Mouse (Mus musculus): Measurements from ENCODE around the gene Grin2a. TPM values are rescaled to one million over a fixed set of nuclear protein-coding genes. Genes with fewer than 3 reads are reported as not detected.
"Not testable (repeated sequence)": the region's sequence is repeated elsewhere in the genome, so short reads cannot be mapped to it uniquely, and the experiment has no call there.

The Grin2a gene
- polyA plus RNA-seq, 1 experiment from 2014 or later: 11.0 TPM

DNA sequence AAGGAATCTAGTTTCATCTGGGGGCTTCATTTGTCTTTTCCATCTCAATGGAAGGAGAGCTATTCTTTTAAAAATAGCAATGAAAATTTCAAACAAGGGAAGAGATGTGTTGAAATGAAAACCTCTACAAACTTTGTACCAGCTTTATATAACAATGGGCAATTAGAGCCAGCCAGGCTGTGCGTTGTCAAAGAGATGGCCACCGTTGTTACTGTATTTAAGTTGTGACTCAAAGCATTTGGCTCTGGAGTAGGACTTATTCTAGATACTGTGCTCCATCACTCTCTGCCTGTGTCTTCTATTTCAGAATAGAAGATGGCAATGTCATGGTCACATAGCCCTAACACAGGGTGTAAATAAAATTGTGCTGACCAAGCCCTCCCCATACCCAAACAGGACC, 371.0 kb downstream of the Grin2a start:
- H3K9me3 ChIP-seq (ENCODE audit: control insufficient read depth, low read length): no peaks in the 10 kb centered on the region
- H3K27me3 ChIP-seq (ENCODE audit: control insufficient read depth, insufficient read depth, low read length): no peaks in the 10 kb centered on the region
- WGBS: 93% methylated on average over 2 of the region's 2 CpGs
- ATAC-seq (ENCODE audit: low read depth): no peak
- H3K36me3 ChIP-seq (ENCODE audit: control insufficient read depth, insufficient read depth, low read length): no peaks in the 10 kb centered on the region
- H3K4me3 ChIP-seq (ENCODE audit: low read depth, low read length): no peak overlapping the region
- no peak overlapping the region for H3K27ac ChIP-seq (ENCODE audit: low read depth, low read length)
- no peak overlapping the region for H3K4me2 ChIP-seq (ENCODE audit: low read depth, low read length)
- no peaks in the 10 kb centered on the region for H3K4me1 ChIP-seq (ENCODE audit: control insufficient read depth, insufficient read depth, low read length)
- H3K9ac ChIP-seq (replicated peaks; ENCODE audit: low read depth, low read length): no peak overlapping the region

- ATAC-seq (ENCODE audit: low read depth): no peak
- WGBS: 56% methylated on average over 2 of the region's 2 CpGs
Measured at GRCm38 (mm10) chr16:9618206-9618605, 377.2 kb downstream of the Grin2a start.

GRCm38 (mm10) chr16:9617215-9617614, 378.1 kb downstream of the Grin2a start:
- WGBS: 94% methylated on average over 2 of the region's 2 CpGs
- Histone ChIP-seq H3K4me2 (ENCODE audit: low read depth, low read length) (no peak overlapping the region), H3K4me1 (ENCODE audit: control insufficient read depth, insufficient read depth, low read length) (no peaks in the 10 kb centered on the region), H3K27me3 (ENCODE audit: control insufficient read depth, insufficient read depth, low read length) (no peaks in the 10 kb centered on the region), H3K27ac (ENCODE audit: low read depth, low read length) (no peak overlapping the region), H3K36me3 (ENCODE audit: control insufficient read depth, insufficient read depth, low read length) (no peaks in the 10 kb centered on the region), H3K9ac (replicated peaks; ENCODE audit: low read depth, low read length) (no peak overlapping the region), H3K4me3 (ENCODE audit: low read depth, low read length) (no peak overlapping the region), H3K9me3 (ENCODE audit: control insufficient read depth, low read length) (no peaks in the 10 kb centered on the region)
- no peak for ATAC-seq (ENCODE audit: low read depth)

More at GRCm38 (mm10) chr16:9618206-9618605, 377.2 kb downstream of the Grin2a start:
- Histone ChIP-seq H3K4me1 (ENCODE audit: control insufficient read depth, insufficient read depth, low read length) (no peaks in the 10 kb centered on the region), H3K9me3 (ENCODE audit: control insufficient read depth, low read length) (no peaks in the 10 kb centered on the region), H3K27me3 (ENCODE audit: control insufficient read depth, insufficient read depth, low read length) (no peaks in the 10 kb centered on the region), H3K9ac (replicated peaks; ENCODE audit: low read depth, low read length) (no peak overlapping the region), H3K27ac (ENCODE audit: low read depth, low read length) (no peak overlapping the region), H3K36me3 (ENCODE audit: control insufficient read depth, insufficient read depth, low read length) (no peaks in the 10 kb centered on the region), H3K4me2 (ENCODE audit: low read depth, low read length) (no peak overlapping the region), H3K4me3 (ENCODE audit: low read depth, low read length) (no peak overlapping the region)

- WGBS: 81% methylated on average over 4 of the region's 4 CpGs
- no peak overlapping the region for H3K4me2 ChIP-seq (ENCODE audit: low read depth, low read length)
- H3K27ac ChIP-seq (ENCODE audit: low read depth, low read length): no peak overlapping the region
- H3K4me1 ChIP-seq (ENCODE audit: control insufficient read depth, insufficient read depth, low read length): no peaks in the 10 kb centered on the region
- no peak overlapping the region for H3K4me3 ChIP-seq (ENCODE audit: low read depth, low read length)
- H3K36me3 ChIP-seq (ENCODE audit: control insufficient read depth, insufficient read depth, low read length): no peaks in the 10 kb centered on the region
- no peaks in the 10 kb centered on the region for H3K9me3 ChIP-seq (ENCODE audit: control insufficient read depth, low read length)
- no peak for ATAC-seq (ENCODE audit: low read depth)
- H3K27me3 ChIP-seq (ENCODE audit: control insufficient read depth, insufficient read depth, low read length): no peaks in the 10 kb centered on the region
- H3K9ac ChIP-seq (replicated peaks; ENCODE audit: low read depth, low read length): no peak overlapping the region
Measured at GRCm38 (mm10) chr16:9616807-9617206, 378.6 kb downstream of the Grin2a start.

GRCm38 (mm10) chr16:9612596-9612995, 382.8 kb downstream of the Grin2a start:
- H3K27ac ChIP-seq (ENCODE audit: low read depth, low read length); H3K9ac ChIP-seq (replicated peaks; ENCODE audit: low read depth, low read length); H3K4me2 ChIP-seq (ENCODE audit: low read depth, low read length); H3K4me3 ChIP-seq (ENCODE audit: low read depth, low read length); H3K36me3 ChIP-seq (ENCODE audit: control insufficient read depth, insufficient read depth, low read length); H3K9me3 ChIP-seq (ENCODE audit: control insufficient read depth, low read length); ATAC-seq (ENCODE audit: low read depth); H3K27me3 ChIP-seq (ENCODE audit: control insufficient read depth, insufficient read depth, low read length); H3K4me1 ChIP-seq (ENCODE audit: control insufficient read depth, insufficient read depth, low read length): not testable (repeated sequence)
- 90% methylated on average over 5 of the region's 6 CpGs for WGBS

- no peaks in the 10 kb centered on the region for H3K27me3 ChIP-seq (ENCODE audit: control insufficient read depth, insufficient read depth, low read length)
- 88% methylated on average over 2 of the region's 2 CpGs for WGBS
- no peak overlapping the region for H3K4me3 ChIP-seq (ENCODE audit: low read depth, low read length)
- no peaks in the 10 kb centered on the region for H3K4me1 ChIP-seq (ENCODE audit: control insufficient read depth, insufficient read depth, low read length)
- H3K36me3 ChIP-seq (ENCODE audit: control insufficient read depth, insufficient read depth, low read length): no peaks in the 10 kb centered on the region
- no peak overlapping the region for H3K27ac ChIP-seq (ENCODE audit: low read depth, low read length)
- ATAC-seq (ENCODE audit: low read depth): no peak
- H3K9ac ChIP-seq (replicated peaks; ENCODE audit: low read depth, low read length): no peak overlapping the region
- H3K9me3 ChIP-seq (ENCODE audit: control insufficient read depth, low read length): no peaks in the 10 kb centered on the region
- no peak overlapping the region for H3K4me2 ChIP-seq (ENCODE audit: low read depth, low read length)
Measured at GRCm38 (mm10) chr16:9607432-9607831, 387.9 kb downstream of the Grin2a start.

DNA sequence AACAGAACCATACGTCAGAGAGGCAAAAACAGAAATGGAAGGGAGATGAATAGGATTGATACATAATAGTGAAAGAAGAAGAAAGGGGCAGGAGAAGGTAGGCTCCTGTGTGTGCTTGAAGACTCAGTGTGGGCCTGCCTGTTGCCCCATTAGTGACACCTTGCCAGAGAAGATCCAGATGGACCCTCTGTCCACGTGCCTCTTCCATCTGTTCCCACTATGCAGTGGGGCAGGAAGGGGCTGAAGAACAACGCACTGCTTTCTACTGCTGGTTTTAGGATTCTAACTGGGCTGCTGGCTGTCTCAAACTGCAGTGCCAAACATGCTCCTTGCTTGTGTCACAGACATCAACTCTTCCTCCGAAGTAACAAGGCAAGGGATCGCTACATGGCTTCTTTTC, 391.4 kb downstream of the Grin2a start:
- no peak overlapping the region for H3K4me3 ChIP-seq (ENCODE audit: low read depth, low read length)
- no peaks in the 10 kb centered on the region for H3K4me1 ChIP-seq (ENCODE audit: control insufficient read depth, insufficient read depth, low read length)
- WGBS: 91% methylated on average over 5 of the region's 5 CpGs
- H3K36me3 ChIP-seq (ENCODE audit: control insufficient read depth, insufficient read depth, low read length): no peaks in the 10 kb centered on the region
- no peak for ATAC-seq (ENCODE audit: low read depth)
- no peaks in the 10 kb centered on the region for H3K27me3 ChIP-seq (ENCODE audit: control insufficient read depth, insufficient read depth, low read length)
- H3K4me2 ChIP-seq (ENCODE audit: low read depth, low read length): no peak overlapping the region
- H3K27ac ChIP-seq (ENCODE audit: low read depth, low read length): no peak overlapping the region
- no peak overlapping the region for H3K9ac ChIP-seq (replicated peaks; ENCODE audit: low read depth, low read length)
- H3K9me3 ChIP-seq (ENCODE audit: control insufficient read depth, low read length): no peaks in the 10 kb centered on the region

DNA sequence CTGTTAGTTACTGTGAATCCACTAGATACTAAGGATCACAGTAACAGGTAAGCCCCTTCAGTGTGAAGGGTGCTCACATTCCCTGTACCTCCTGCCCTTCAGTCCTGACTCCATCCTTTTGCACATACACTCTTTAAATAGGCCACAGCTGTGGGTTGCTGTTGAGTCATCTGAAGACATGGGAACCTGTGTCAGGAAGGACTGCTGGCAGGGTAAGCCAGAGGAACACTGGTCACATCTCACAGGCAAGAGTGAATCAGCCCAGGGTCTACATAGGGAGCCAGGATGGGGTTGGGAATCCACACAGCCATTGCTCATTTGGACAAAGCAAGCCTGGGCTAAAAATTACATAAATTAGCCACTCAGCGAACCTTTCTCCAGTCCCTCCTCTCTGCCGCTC, 392.8 kb downstream of the Grin2a start:
- no peaks in the 10 kb centered on the region for H3K4me1 ChIP-seq (ENCODE audit: control insufficient read depth, insufficient read depth, low read length)
- 96% methylated on average over 2 of the region's 2 CpGs for WGBS
- H3K9me3 ChIP-seq (ENCODE audit: control insufficient read depth, low read length): no peaks in the 10 kb centered on the region
- no peak overlapping the region for H3K4me3 ChIP-seq (ENCODE audit: low read depth, low read length)
- H3K27me3 ChIP-seq (ENCODE audit: control insufficient read depth, insufficient read depth, low read length): no peaks in the 10 kb centered on the region
- no peak overlapping the region for H3K27ac ChIP-seq (ENCODE audit: low read depth, low read length)
- H3K36me3 ChIP-seq (ENCODE audit: control insufficient read depth, insufficient read depth, low read length): no peaks in the 10 kb centered on the region
- H3K4me2 ChIP-seq (ENCODE audit: low read depth, low read length): no peak overlapping the region
- ATAC-seq (ENCODE audit: low read depth): no peak
- no peak overlapping the region for H3K9ac ChIP-seq (replicated peaks; ENCODE audit: low read depth, low read length)

DNA sequence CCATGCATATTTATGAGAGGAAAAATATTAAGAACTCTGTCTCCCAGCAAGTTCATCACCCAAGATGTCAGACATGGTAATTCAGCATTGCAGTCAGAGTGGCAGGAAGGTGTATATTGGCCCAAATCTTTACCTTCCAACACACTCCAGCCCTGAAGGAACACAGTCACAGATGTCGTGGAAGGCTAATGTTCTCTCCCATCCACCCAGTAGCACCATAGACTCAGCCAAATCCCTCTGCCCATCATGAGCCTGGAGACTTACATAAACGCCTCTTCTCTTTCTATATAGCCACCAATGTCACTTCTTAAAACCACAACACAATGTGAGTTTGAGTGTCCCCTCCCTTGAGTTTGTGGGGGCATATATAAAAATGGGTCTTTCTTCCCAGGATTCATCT, 406.2 kb downstream of the Grin2a start:
- no peaks in the 10 kb centered on the region for H3K4me1 ChIP-seq (ENCODE audit: control insufficient read depth, insufficient read depth, low read length)

GRCm38 (mm10) chr16:9588431-9588830, 406.9 kb downstream of the Grin2a start:
- 86% methylated on average over 3 of the region's 3 CpGs for WGBS
- ATAC-seq (ENCODE audit: low read depth): no peak
- no peaks in the 10 kb centered on the region for H3K9me3 ChIP-seq (ENCODE audit: control insufficient read depth, low read length)

More for the DNA sequence above, 406.2 kb downstream of the Grin2a start:
- Histone ChIP-seq H3K4me3 (ENCODE audit: low read depth, low read length) (no peak overlapping the region), H3K27me3 (ENCODE audit: control insufficient read depth, insufficient read depth, low read length) (no peaks in the 10 kb centered on the region), H3K27ac (ENCODE audit: low read depth, low read length) (no peak overlapping the region), H3K9ac (replicated peaks; ENCODE audit: low read depth, low read length) (no peak overlapping the region), H3K36me3 (ENCODE audit: control insufficient read depth, insufficient read depth, low read length) (no peaks in the 10 kb centered on the region), H3K4me2 (ENCODE audit: low read depth, low read length) (no peak overlapping the region), H3K9me3 (ENCODE audit: control insufficient read depth, low read length) (no peaks in the 10 kb centered on the region)
- no peak for ATAC-seq (ENCODE audit: low read depth)
- WGBS: 92% methylated on average over 2 of the region's 2 CpGs

More at GRCm38 (mm10) chr16:9588431-9588830, 406.9 kb downstream of the Grin2a start:
- Histone ChIP-seq H3K27me3 (ENCODE audit: control insufficient read depth, insufficient read depth, low read length) (no peaks in the 10 kb centered on the region), H3K4me1 (ENCODE audit: control insufficient read depth, insufficient read depth, low read length) (no peaks in the 10 kb centered on the region), H3K4me2 (ENCODE audit: low read depth, low read length) (no peak overlapping the region), H3K27ac (ENCODE audit: low read depth, low read length) (no peak overlapping the region), H3K9ac (replicated peaks; ENCODE audit: low read depth, low read length) (no peak overlapping the region), H3K36me3 (ENCODE audit: control insufficient read depth, insufficient read depth, low read length) (no peaks in the 10 kb centered on the region), H3K4me3 (ENCODE audit: low read depth, low read length) (no peak overlapping the region)
